Mouse (Mus musculus) kidney, postnatal 0 days (tissue): ENCODE data around the gene Baz2b. TPM values are rescaled to one million over a fixed set of nuclear protein-coding genes. Genes with fewer than 3 reads are reported as not detected.

ENCODE experiments used
- ATAC-seq: fragments of 200-750 bp; cut with Nextera tagmentation; replicated peaks from 2 replicates; pipeline ENCODE4 v1.8.0; 2017; ENCODE audit warnings: low read depth, moderate number of reproducible peaks, moderate TSS enrichment, moderate library complexity; ENCODE audit not compliant: low FRiP score
- DNase-seq: peaks from one replicate; pipeline ENCODE4 v3.0.0-alpha.2; 2016; ENCODE audit warnings: low spot score
- H3K27ac ChIP-seq: fragments of 300-500 bp; sonication (generic); 2 replicates; pipeline ENCODE4 v1.5.1; 2014; ENCODE audit warnings: mild to moderate bottlenecking
- H3K27me3 ChIP-seq: fragments of 300-500 bp; sonication (generic); 2 replicates; pipeline ENCODE4 v1.6.1; 2014; ENCODE audit warnings: low read length, mixed read lengths; ENCODE audit not compliant: insufficient read depth
- H3K36me3 ChIP-seq: fragments of 300-500 bp; sonication (generic); 2 replicates; pipeline ENCODE4 v1.6.1; 2014; ENCODE audit warnings: low read length, mixed read lengths; ENCODE audit not compliant: insufficient read depth
- H3K4me1 ChIP-seq: fragments of 300-500 bp; sonication (generic); replicated peaks from 2 replicates; pipeline ENCODE4 v1.6.1; 2014; ENCODE audit warnings: antibody characterized with exemption, low read length, mixed read lengths; ENCODE audit not compliant: insufficient read depth
- H3K4me2 ChIP-seq: fragments of 300-500 bp; sonication (generic); 2 replicates; pipeline ENCODE4 v1.6.1; 2014; ENCODE audit warnings: mild to moderate bottlenecking, low read length, moderate library complexity, mixed read lengths
- H3K4me3 ChIP-seq: fragments of 300-500 bp; sonication (generic); replicated peaks from 2 replicates; pipeline ENCODE4 v1.5.1; 2014; ENCODE audit warnings: low read depth, low read length
- H3K9ac ChIP-seq: fragments of 300-500 bp; sonication (generic); 2 replicates; pipeline ENCODE4 v1.6.1; 2014; ENCODE audit warnings: low read depth, low read length
- H3K9me3 ChIP-seq: fragments of 300-500 bp; sonication (generic); replicated peaks from 2 replicates; pipeline ENCODE4 v1.6.1; 2016; ENCODE audit warnings: low read length, inconsistent platforms, mixed read lengths
- CTCF ChIP-seq: IDR thresholded peaks from 2 replicates; pipeline ENCODE4 v1.5.1; 2016; ENCODE audit warnings: antibody characterized with exemption, low read depth, mild to moderate bottlenecking, moderate library complexity
- WGBS: fragments of 180-500 bp; shearing (Covaris S2); extraction: QIAGEN DNeasy Blood & Tissue Kit; methylation state at CpG from one replicate; pipeline ENCODE4 v1.1.7; 2014; 5-methylcytosine and 5-hydroxymethylcytosine counted together
- polyA plus RNA-seq: library from polyadenylated mRNA; unstranded; fragments of >200 nt; fragmentation: Nextera tagmentation; extraction: Ambion mirVana; gene quantifications from 2 replicates; pipeline ENCODE4 v1.2.1, GENCODE M21; 2015

Baz2b gene
- 51.7 and 53.9 TPM in 2 replicates for polyA plus RNA-seq

- Histone ChIP-seq H3K9ac (peak within 1 kb of the TSS; percentile 99), H3K4me2 (peak within 1 kb of the TSS; percentile 69), H3K27ac (peak within 1 kb of the TSS; percentile 93), H3K27me3 (no peaks in the 10 kb centered on the region), H3K36me3 (peaks cover 17% of the 10 kb centered on the region), H3K9me3 (no peaks in the 10 kb centered on the region), H3K4me1 (peaks cover 9% of the 10 kb centered on the region), H3K4me3 (peak within 1 kb of the TSS; percentile 88)
- ATAC-seq (peak; percentile 94), DNase-seq (peak; percentile 89)
- peak; percentile 35; the same call in 1 of the 2 replicates for TF ChIP-seq CTCF
- under 1% methylated on average over 78 of the region's 109 CpGs for whole genome bisulfite sequencing
Measured at GRCm38 (mm10) chr2:60209703-60210651, at the start of gene Baz2b, which contains the start of gene March7. Baz2b (minus strand) TSS chr2:60209839. March7 (plus strand) TSS chr2:60209887.

GRCm38 (mm10) chr2:60259186-60259585 lies 49.5 kb upstream of the Baz2b start:
- Histone ChIP-seq H3K27me3 (no peaks in the 10 kb centered on the region), H3K9ac (no peak overlapping the region), H3K4me3 (no peak overlapping the region), H3K4me2 (no peak overlapping the region), H3K4me1 (no peaks in the 10 kb centered on the region), H3K36me3 (0 out of 2 replicates have a peak, but pooled peaks cover 2% of the 10 kb centered on the region), H3K9me3 (no peaks in the 10 kb centered on the region), H3K27ac (no peak overlapping the region)
- DNase-seq (no peak), ATAC-seq (no peak)
- TF ChIP-seq CTCF: no peak
- WGBS: 99% methylated on average over 5 of the region's 5 CpGs

- H3K4me2 ChIP-seq: no peak overlapping the region
- ATAC-seq: no peak
- no peaks in the 10 kb centered on the region for H3K27me3 ChIP-seq
- H3K9me3 ChIP-seq: no peaks in the 10 kb centered on the region
- no peak overlapping the region for H3K27ac ChIP-seq
- no peak for DNase-seq
- H3K9ac ChIP-seq: no peak overlapping the region
- no peaks in the 10 kb centered on the region for H3K4me1 ChIP-seq
- WGBS: 92% methylated on average over 2 of the region's 2 CpGs
- H3K36me3 ChIP-seq: 0 out of 2 replicates have a peak, but pooled peaks cover 3% of the 10 kb centered on the region
- H3K4me3 ChIP-seq: no peak overlapping the region
- TF ChIP-seq CTCF: no peak
Measured at GRCm38 (mm10) chr2:60256751-60257150, 47.1 kb upstream of the Baz2b start.

DNA sequence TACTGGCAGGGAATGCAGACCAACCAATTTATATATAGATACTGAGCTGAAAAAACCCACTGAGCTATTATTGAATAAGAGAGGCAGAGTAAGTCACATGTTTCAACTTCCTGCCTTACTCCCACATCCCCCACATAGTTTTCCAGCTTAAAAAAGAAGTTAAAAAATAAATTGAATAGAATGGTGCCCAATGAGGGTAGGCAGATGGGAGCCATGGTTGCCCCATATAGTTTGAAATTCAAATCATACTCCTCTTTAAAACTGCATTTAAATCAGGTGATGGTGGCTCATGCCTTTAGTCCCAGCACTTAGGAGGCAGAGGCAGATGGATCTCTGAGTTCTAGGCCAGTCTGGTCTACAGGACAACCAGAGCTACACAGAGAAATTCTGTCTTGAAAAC lies 43.9 kb upstream of the Baz2b start:
- H3K36me3 ChIP-seq: 0 out of 2 replicates have a peak, but pooled peaks cover 10% of the 10 kb centered on the region
- no peak overlapping the region for H3K9ac ChIP-seq
- no peak overlapping the region for H3K4me3 ChIP-seq
- H3K4me1 ChIP-seq: no peaks in the 10 kb centered on the region
- H3K4me2 ChIP-seq: no peak overlapping the region
- DNase-seq (no peak), ATAC-seq (no peak)
- H3K27me3 ChIP-seq: no peaks in the 10 kb centered on the region
- no peaks in the 10 kb centered on the region for H3K9me3 ChIP-seq
- TF ChIP-seq CTCF: no peak
- no peak overlapping the region for H3K27ac ChIP-seq

DNA sequence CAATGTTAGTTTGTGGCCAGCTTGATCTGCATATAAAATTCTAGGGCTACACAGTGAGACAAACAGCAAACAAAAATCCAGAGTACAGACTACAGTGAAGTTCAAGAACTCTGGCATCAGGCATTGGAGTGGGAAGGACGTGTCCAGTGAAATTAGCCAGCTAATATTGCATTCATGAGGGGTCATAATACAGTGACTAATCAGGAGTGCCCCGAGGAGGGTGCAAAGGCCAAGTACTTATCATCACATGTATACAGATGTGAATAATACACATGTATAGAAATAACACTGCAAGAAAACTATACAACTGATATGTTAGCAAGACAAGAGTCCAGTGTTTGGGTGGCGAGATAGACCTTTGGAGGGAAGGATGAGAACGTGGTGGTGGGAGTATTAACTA lies 43.1 kb upstream of the Baz2b start:
- H3K27ac ChIP-seq: no peak overlapping the region
- no peaks in the 10 kb centered on the region for H3K9me3 ChIP-seq
- H3K9ac ChIP-seq: no peak overlapping the region
- 0 out of 2 replicates have a peak, but pooled peaks cover 10% of the 10 kb centered on the region for H3K36me3 ChIP-seq
- no peaks in the 10 kb centered on the region for H3K4me1 ChIP-seq
- H3K4me2 ChIP-seq: no peak overlapping the region
- TF ChIP-seq CTCF: no peak
- H3K27me3 ChIP-seq: no peaks in the 10 kb centered on the region
- H3K4me3 ChIP-seq: no peak overlapping the region
- ATAC-seq: no peak
- DNase-seq: no peak
- WGBS: 86% methylated on average over 4 of the region's 4 CpGs

GRCm38 (mm10) chr2:60234506-60234905 lies 24.9 kb upstream of the Baz2b start:
- Histone ChIP-seq H3K9me3 (no peaks in the 10 kb centered on the region), H3K4me3 (no peak overlapping the region), H3K27me3 (no peaks in the 10 kb centered on the region), H3K4me1 (no peaks in the 10 kb centered on the region), H3K36me3 (peaks cover 31% of the 10 kb centered on the region), H3K4me2 (no peak overlapping the region), H3K27ac (no peak overlapping the region), H3K9ac (no peak overlapping the region)
- DNase-seq: no peak
- TF ChIP-seq CTCF: no peak
- ATAC-seq: no peak
- WGBS: 87% methylated on average over 7 of the region's 7 CpGs
